Mouse (Mus musculus): ENCODE results near the gene Cnbd2. TPM values are rescaled to one million over a fixed set of nuclear protein-coding genes. Genes with fewer than 3 reads are reported as not detected.

The Cnbd2 gene
- polyA plus RNA-seq (2017; shearing (Covaris generic)): 5.1 TPM

GRCm38 (mm10) chr2:156312297-156312897, at the start of gene Cnbd2, which contains the start of gene Scand1:
TSS of gene Cnbd2 (plus strand) at chr2:156312299.
TSS of gene Scand1 (minus strand) at chr2:156312704.

GRCm38 (mm10) chr2:156420694-156421380, 108.7 kb downstream of the Cnbd2 start, which contains the start of gene Epb41l1:
TSS of gene Epb41l1 (plus strand) at chr2:156420909.

Other genes starting within 250 kb of the Cnbd2 start
- gene Spag4, start 247.1 kb upstream of the Cnbd2 start, polyA plus RNA-seq (2017; shearing (Covaris generic)): 0.37 TPM
- 90.1 TPM for gene Cpne1, start 200.3 kb upstream of the Cnbd2 start, polyA plus RNA-seq (2017; shearing (Covaris generic))
- gene Rbm12, start 200.3 kb upstream of the Cnbd2 start, polyA plus RNA-seq (2017; shearing (Covaris generic)): 57.0 TPM
- gene Gm28036, start 185.2 kb upstream of the Cnbd2 start, polyA plus RNA-seq (2017; shearing (Covaris generic)): 28.8 TPM
- gene Romo1, start 168.3 kb upstream of the Cnbd2 start, polyA plus RNA-seq (2017; shearing (Covaris generic)): 200 TPM
- 65.0 TPM for gene Nfs1, start 168.1 kb upstream of the Cnbd2 start, polyA plus RNA-seq (2017; shearing (Covaris generic))
- gene Rbm39, start 132.1 kb upstream of the Cnbd2 start, polyA plus RNA-seq (2017; shearing (Covaris generic)): 1,028 TPM
- gene Phf20, start 115.8 kb upstream of the Cnbd2 start, polyA plus RNA-seq (2017; shearing (Covaris generic)): 62.1 TPM
- gene Scand1, start 405 bp downstream of the Cnbd2 start, polyA plus RNA-seq (2017; shearing (Covaris generic)): 13.4 TPM
- gene Epb41l1, start 108.6 kb downstream of the Cnbd2 start, polyA plus RNA-seq (2017; shearing (Covaris generic)): 0.23 TPM
- 33.6 TPM for gene Aar2, start 235.3 kb downstream of the Cnbd2 start, polyA plus RNA-seq (2017; shearing (Covaris generic))